Mouse (Mus musculus): Measurements from ENCODE around the gene Idh3g. TPM values are rescaled to one million over a fixed set of nuclear protein-coding genes. Genes with fewer than 3 reads are reported as not detected.

The Idh3g gene
- polyA plus RNA-seq (2015; fragmentation: Nextera tagmentation; extraction: Ambion mirVana): 131 and 143 TPM in 2 replicates

GRCm38 (mm10) chrX:73786364-73787224 lies at the start of gene Idh3g, which contains the start of gene Ssr4:
Idh3g (minus strand) TSS chrX:73786897.
Ssr4 (plus strand) TSS chrX:73787028.

DNA sequence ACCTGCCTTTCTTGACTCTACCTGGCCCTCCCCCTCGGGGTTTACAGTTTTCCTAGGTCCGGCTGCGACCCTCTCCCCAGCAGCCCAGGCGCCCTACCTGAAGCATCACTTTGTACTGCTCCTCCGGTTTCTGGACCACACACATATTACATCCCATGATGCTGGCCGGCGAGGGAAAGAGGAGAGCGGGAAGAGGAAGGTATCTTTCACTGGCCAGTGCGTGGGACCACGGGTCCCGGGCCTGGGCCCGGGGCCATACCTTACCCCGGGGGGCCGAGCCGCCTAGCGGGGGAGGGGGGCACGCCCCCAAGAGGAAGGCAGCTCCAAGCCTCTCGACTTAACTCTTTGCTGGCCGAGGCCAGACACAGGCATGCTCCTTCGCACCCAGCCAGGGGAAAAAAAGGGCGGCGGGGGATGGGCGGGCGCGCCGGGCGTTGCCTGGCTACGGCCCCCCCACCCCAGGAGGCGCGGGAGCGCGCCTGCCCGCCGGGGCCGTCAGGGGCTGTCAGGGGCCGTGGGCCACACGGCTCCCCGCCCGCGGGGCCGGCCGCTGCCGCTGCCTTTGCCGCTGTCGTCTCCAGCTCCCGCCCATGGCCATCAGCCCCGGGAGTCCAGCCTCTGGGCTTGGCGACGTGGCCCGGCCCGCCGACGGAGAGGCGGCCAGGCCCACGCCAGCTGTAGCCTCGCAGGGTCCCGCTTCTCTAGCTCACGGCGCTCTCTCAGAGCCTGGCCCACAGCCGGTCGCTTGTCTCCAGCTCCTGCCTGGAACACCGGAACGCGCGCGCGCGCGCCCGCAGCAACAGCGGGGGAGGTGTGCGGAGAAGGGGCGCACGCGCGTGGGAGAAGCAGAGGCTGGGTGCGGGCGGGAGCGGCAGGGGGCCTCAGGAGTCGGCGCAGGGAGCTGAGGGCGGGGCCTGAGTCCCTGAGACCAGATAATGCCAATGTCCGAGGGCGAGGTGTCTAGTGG lies 37.8 kb upstream of the Idh3g start, which contains the start of gene Pdzd4:
TSS of gene Pdzd4 (minus strand) at position 785 of the 967 bp plus-strand sequence.

GRCm38 (mm10) chrX:73774168-73774760 lies 12.4 kb downstream of the Idh3g start, which contains the start of gene Srpk3:
Srpk3 (plus strand) TSS chrX:73774405.

DNA sequence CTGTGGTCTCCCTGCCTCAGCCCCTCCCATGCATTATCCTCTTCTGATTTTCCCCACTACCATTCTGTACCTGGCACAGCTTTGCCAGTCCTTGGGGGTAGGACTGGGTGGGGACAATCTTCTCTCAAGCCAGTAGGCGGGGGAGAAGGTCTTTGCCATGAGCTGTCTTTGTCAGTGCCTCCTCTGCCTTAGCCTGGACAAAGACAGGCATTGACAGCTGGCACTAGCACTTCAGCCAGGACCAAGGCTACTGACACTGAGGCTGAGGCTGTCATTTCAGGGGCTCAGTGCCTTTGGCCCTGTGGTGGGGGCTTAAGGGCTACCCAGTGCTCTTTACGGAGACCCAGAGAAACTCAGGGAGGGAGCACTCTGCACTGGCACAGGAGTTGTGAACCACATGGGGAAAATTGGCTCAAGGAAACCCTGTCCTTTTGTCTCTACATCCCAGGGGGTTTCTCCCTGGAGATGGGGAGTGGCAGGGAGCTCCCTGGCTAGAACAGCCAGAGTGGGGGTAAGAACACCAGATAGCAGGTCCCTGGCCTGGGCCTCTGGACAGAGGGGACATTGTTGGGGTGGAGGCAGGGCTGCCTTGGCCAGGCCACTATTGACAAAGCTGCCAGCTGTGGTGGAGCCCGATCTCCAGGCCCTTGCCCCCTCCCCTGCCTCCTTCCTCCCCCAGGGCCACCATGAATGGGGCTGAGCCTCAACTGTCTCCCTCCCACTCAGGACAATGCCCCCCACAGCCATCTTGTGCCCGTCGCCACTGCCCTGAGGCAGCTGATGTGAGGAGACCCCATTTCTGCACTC lies 30.2 kb downstream of the Idh3g start, which contains the start of gene Plxnb3:
TSS of gene Plxnb3 (plus strand) at position 757 of the 807 bp plus-strand sequence.

Other genes with a start within 250 kb of the Idh3g start
- gene Dusp9, start 147.5 kb downstream of the Idh3g start, polyA plus RNA-seq (2015; fragmentation: Nextera tagmentation; extraction: Ambion mirVana): 0.20 and 0.29 TPM in 2 replicates
- gene Pnck, start 126.8 kb downstream of the Idh3g start, polyA plus RNA-seq (2015; fragmentation: Nextera tagmentation; extraction: Ambion mirVana): 1.8 and 4.1 TPM in 2 replicates
- gene Slc6a8, start 113.7 kb downstream of the Idh3g start, polyA plus RNA-seq (2015; fragmentation: Nextera tagmentation; extraction: Ambion mirVana): 1.1 and 1.7 TPM in 2 replicates
- gene Bcap31, start 70.7 kb downstream of the Idh3g start, polyA plus RNA-seq (2015; fragmentation: Nextera tagmentation; extraction: Ambion mirVana): 173 and 188 TPM in 2 replicates
- 10.5 and 15.5 TPM in 2 replicates for gene Abcd1, start 70.3 kb downstream of the Idh3g start, polyA plus RNA-seq (2015; fragmentation: Nextera tagmentation; extraction: Ambion mirVana)
- 0.36 and 0.76 TPM in 2 replicates for gene Plxnb3, start 29.8 kb downstream of the Idh3g start, polyA plus RNA-seq (2015; fragmentation: Nextera tagmentation; extraction: Ambion mirVana)
- gene Srpk3, start 12.5 kb downstream of the Idh3g start, polyA plus RNA-seq (2015; fragmentation: Nextera tagmentation; extraction: Ambion mirVana): 3.0 and 5.0 TPM in 2 replicates
- 163 and 167 TPM in 2 replicates for gene Ssr4, start 131 bp upstream of the Idh3g start, polyA plus RNA-seq (2015; fragmentation: Nextera tagmentation; extraction: Ambion mirVana)
- 0.23 and 0.25 TPM in 2 replicates for gene Pdzd4, start 38.1 kb upstream of the Idh3g start, polyA plus RNA-seq (2015; fragmentation: Nextera tagmentation; extraction: Ambion mirVana)
- gene Avpr2, start 105.2 kb upstream of the Idh3g start, polyA plus RNA-seq (2015; fragmentation: Nextera tagmentation; extraction: Ambion mirVana): 0.53 and 0.99 TPM in 2 replicates
- 0.27 and 0.42 TPM in 2 replicates for gene L1cam, start 109.2 kb upstream of the Idh3g start, polyA plus RNA-seq (2015; fragmentation: Nextera tagmentation; extraction: Ambion mirVana)
- gene Arhgap4, start 135.0 kb upstream of the Idh3g start, polyA plus RNA-seq (2015; fragmentation: Nextera tagmentation; extraction: Ambion mirVana): 12.1 and 16.0 TPM in 2 replicates
- 94.1 and 101 TPM in 2 replicates for gene Naa10, start 135.0 kb upstream of the Idh3g start, polyA plus RNA-seq (2015; fragmentation: Nextera tagmentation; extraction: Ambion mirVana)
- gene Renbp, start 144.0 kb upstream of the Idh3g start, polyA plus RNA-seq (2015; fragmentation: Nextera tagmentation; extraction: Ambion mirVana): 24.2 and 31.6 TPM in 2 replicates
- gene Hcfc1, start 179.5 kb upstream of the Idh3g start, polyA plus RNA-seq (2015; fragmentation: Nextera tagmentation; extraction: Ambion mirVana): 38.3 and 38.7 TPM in 2 replicates
- gene Irak1, start 237.0 kb upstream of the Idh3g start, polyA plus RNA-seq (2015; fragmentation: Nextera tagmentation; extraction: Ambion mirVana): 36.2 and 38.0 TPM in 2 replicates

Measured in spleen, postnatal 0 days (tissue).